Mouse (Mus musculus): ENCODE results near the gene Gm3486.
"Not testable (repeated sequence)": the region's sequence is repeated elsewhere in the genome, so short reads cannot be mapped to it uniquely, and the experiment has no call there.

Gene Gm3486

DNA sequence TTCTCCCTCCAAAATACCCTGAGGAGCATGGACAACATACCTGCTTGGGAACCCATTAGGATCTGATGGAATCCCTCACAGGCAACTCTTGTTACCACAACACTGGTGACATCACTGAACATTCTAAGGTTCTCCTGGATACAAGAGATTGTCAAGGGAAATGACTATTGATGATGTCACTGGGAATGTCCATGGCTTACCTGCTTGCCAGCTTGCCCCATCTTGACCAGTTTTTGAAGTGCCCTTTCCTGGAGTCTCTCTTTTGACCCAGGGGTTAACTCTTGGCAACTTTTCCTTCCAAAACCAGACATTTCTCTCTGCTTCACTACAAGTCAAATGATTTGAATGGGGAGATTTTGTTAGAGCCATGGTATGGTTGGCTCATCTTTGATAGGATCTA lies at the start of gene Gm3486:
TSS of gene Gm3486 (minus strand) at position 101 of the 400 bp plus-strand sequence.
- DNase-seq, result not testable (repeated sequence)

DNA sequence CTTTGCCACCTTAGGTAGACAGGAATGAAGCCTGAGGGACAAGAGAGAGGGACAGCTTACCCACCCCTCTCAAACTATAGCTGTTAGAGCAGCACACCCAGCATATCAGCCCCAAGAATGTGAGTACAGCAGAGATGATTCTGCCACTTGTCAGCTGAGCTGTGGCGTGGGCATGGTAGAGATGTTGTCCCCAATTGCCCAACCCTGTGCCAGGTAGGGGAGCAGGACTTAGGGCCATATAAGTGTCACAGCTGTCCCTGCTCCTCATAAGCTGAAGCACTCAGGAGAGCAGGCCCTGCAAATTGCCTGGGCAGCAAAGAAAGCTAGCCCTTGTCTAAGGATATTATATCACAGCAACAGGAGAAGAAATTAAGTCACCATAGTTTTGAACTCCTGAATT lies 35.4 kb upstream of the Gm3486 start:
- not testable (repeated sequence) for DNase-seq

DNA sequence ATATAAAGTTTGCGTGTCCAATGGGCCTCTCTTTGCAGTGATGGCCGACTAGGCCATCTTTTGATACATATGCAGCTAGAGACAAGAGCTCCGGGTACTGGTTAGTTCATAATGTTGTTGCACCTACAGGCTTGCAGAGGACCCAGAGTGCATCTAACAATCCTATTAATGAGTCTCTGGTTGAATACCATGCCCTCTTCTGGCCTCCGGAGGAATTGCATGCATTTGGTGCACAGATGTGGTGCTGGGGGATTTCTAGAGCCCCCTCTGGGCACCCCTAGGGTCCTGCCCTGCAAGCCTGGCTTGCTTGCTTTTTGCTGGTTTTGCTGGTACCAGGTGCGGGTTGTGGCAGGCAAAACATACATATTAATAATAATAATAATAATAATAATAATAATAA lies 31.4 kb upstream of the Gm3486 start:
- peak in 1 of 2 experiments; percentile 14 for DNase-seq

DNA sequence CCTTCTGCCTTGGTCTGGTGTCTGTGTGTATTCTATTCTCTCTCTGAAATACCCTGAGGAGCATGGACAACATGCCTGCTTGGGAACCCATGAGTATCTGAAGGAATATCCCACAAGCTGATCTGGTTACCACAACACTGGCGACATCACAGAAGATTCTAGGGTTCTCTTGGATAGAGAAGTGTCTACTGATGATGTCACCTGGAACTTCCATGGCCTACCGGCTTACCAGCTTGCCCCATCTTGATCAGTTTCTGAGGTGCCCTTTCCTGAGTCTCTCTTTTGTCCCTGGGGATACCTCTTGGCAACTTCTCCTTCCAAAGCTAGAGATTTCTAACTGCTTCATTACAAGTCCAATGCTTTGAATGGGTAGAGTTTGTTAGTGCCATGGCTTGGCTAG lies 35.9 kb downstream of the Gm3486 start, which contains the start of gene Gm7954:
TSS of gene Gm7954 (minus strand) at position 101 of the 400 bp plus-strand sequence.
- not testable (repeated sequence) for DNase-seq

Measured in kidney, postnatal 36 days (tissue).